Mouse (Mus musculus) limb, embryonic 14.5 days (tissue): Measurements from ENCODE around the gene Rabggta. TPM values are rescaled to one million over a fixed set of nuclear protein-coding genes. Genes with fewer than 3 reads are reported as not detected.

Experiments
- ATAC-seq: fragments of 200-750 bp; cut with Nextera tagmentation; 2 replicates; pipeline ENCODE4 v1.8.0; 2017; ENCODE audit warnings: low read depth, moderate number of reproducible peaks, moderate TSS enrichment; ENCODE audit not compliant: low FRiP score
- DNase-seq: peaks from one replicate; pipeline ENCODE4 v3.0.0-alpha.2; 2015; ENCODE audit warnings: low spot score
- H3K27ac ChIP-seq: fragments of 300-500 bp; sonication (generic); replicated peaks from 2 replicates; pipeline ENCODE4 v1.5.1; 2014; ENCODE audit warnings: low read depth, mild to moderate bottlenecking, low read length, moderate library complexity, mixed read lengths
- H3K27me3 ChIP-seq: fragments of 300-500 bp; sonication (generic); 2 replicates; pipeline ENCODE4 v1.6.1; 2014; ENCODE audit warnings: low read length, mixed read lengths; ENCODE audit not compliant: control insufficient read depth, insufficient read depth
- H3K36me3 ChIP-seq: fragments of 300-500 bp; sonication (generic); 2 replicates; pipeline ENCODE4 v1.6.1; 2014; ENCODE audit warnings: mild to moderate bottlenecking, low read length, moderate library complexity, mixed read lengths; ENCODE audit not compliant: control insufficient read depth, insufficient read depth
- H3K4me1 ChIP-seq: fragments of 300-500 bp; sonication (generic); 2 replicates; pipeline ENCODE4 v1.6.1; 2014; ENCODE audit warnings: antibody characterized with exemption, low read length, mixed read lengths; ENCODE audit not compliant: control insufficient read depth, insufficient read depth
- H3K4me2 ChIP-seq: fragments of 300-500 bp; sonication (generic); replicated peaks from 2 replicates; pipeline ENCODE4 v1.6.1; 2014; ENCODE audit warnings: low read depth, mild to moderate bottlenecking, low read length, moderate library complexity; ENCODE audit not compliant: severe bottlenecking
- H3K4me3 ChIP-seq: fragments of 300-500 bp; sonication (generic); replicated peaks from 2 replicates; pipeline ENCODE4 v1.5.1; 2014; ENCODE audit warnings: low read length
- H3K9ac ChIP-seq: fragments of 300-500 bp; sonication (generic); 2 replicates; pipeline ENCODE4 v1.6.1; 2014; ENCODE audit warnings: mild to moderate bottlenecking, low read depth, low read length, moderate library complexity; ENCODE audit not compliant: severe bottlenecking
- H3K9me3 ChIP-seq: fragments of 300-500 bp; sonication (generic); 2 replicates; pipeline ENCODE4 v1.6.1; 2016; ENCODE audit warnings: low read length; ENCODE audit not compliant: control insufficient read depth
- POLR2A ChIP-seq: fragments of 200-500 bp; IDR thresholded peaks from 2 replicates; pipeline ENCODE4 v1.8.0; 2012; ENCODE audit warnings: inconsistent platforms, mild to moderate bottlenecking, moderate library complexity, borderline replicate concordance; ENCODE audit not compliant: insufficient read depth, insufficient read length; ENCODE audit errors: extremely low read depth
- WGBS: fragments of 180-500 bp; shearing (Covaris S2); extraction: QIAGEN DNeasy Blood & Tissue Kit; methylation state at CpG from one replicate; pipeline ENCODE4 v1.1.7; 2014; 5-methylcytosine and 5-hydroxymethylcytosine counted together
- polyA plus RNA-seq, 2 experiments: library from polyadenylated mRNA; depleted of rRNA in 1 of 2; stranded (reverse) in 1 of 2; unstranded in 1 of 2; fragments of >200 nt; fragmentation: Nextera tagmentation in 1 of 2; extraction: Ambion mirVana in 1 of 2; gene quantifications; 2 replicates each; pipeline versions ENCODE4 v1.2.1 to v1.2.3; 2012 to 2014

The Rabggta gene
- polyA plus RNA-seq, 2 experiments = 20.4 to 41.7 TPM

DNA sequence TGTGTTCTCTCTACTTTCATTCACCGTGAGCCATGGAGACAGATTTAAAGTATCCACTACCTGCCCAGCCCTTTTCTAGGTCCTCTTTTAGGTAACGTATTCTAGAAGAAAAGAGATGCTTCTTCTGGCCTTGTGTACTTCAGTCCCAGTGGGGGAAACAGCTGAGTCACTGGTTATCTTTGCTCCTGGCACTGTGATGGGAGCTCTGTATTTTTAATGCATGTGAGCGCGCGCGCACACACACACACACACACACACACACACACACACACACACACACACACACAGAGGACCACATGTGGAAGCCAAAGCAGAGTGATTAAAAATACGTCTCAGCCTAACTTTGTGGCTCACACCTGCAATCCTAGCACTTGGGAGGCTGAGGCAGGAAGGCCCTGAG, 1.4 kb upstream of the Rabggta start:
- H3K4me3 ChIP-seq = no peak overlapping the region
- no peak for DNase-seq
- no peak for ATAC-seq
- TF ChIP-seq POLR2A = no peak
- H3K27me3 ChIP-seq = no peaks in the 10 kb centered on the region
- no peak overlapping the region for H3K27ac ChIP-seq
- H3K4me1 ChIP-seq = 0 out of 2 replicates have a peak, but pooled peaks cover 2% of the 10 kb centered on the region
- peaks cover 8% of the 10 kb centered on the region for H3K36me3 ChIP-seq
- 87% methylated on average over 7 of the region's 7 CpGs for WGBS
- H3K9ac ChIP-seq = no peak overlapping the region
- H3K9me3 ChIP-seq = no peaks in the 10 kb centered on the region
- no peak overlapping the region for H3K4me2 ChIP-seq

- no peak for TF ChIP-seq POLR2A
- H3K27me3 ChIP-seq = no peaks in the 10 kb centered on the region
- peaks cover 16% of the 10 kb centered on the region for H3K36me3 ChIP-seq
- WGBS = 52% methylated on average over 8 of the region's 8 CpGs
- H3K27ac ChIP-seq = 0 out of 2 replicates have a peak overlapping the region, but pooled peaks have one; percentile 11
- H3K4me2 ChIP-seq = peak overlapping the region; percentile 68
- ATAC-seq (no peak), DNase-seq (no peak)
- H3K9me3 ChIP-seq = no peaks in the 10 kb centered on the region
- H3K4me3 ChIP-seq = peak overlapping the region; percentile 76
- H3K4me1 ChIP-seq = 0 out of 2 replicates have a peak, but pooled peaks cover 2% of the 10 kb centered on the region
- peak overlapping the region; percentile 74; the same call in 1 of the 2 replicates for H3K9ac ChIP-seq
Observed at GRCm38 (mm10) chr14:55722438-55722945, 429 bp upstream of the Rabggta start.

GRCm38 (mm10) chr14:55721076-55721475, 987 bp downstream of the Rabggta start:
- no peak for DNase-seq
- Histone ChIP-seq H3K27ac (no peak overlapping the region), H3K9me3 (no peaks in the 10 kb centered on the region), H3K4me2 (peak overlapping the region; percentile 68), H3K27me3 (no peaks in the 10 kb centered on the region), H3K9ac (no peak overlapping the region), H3K36me3 (peaks cover 30% of the 10 kb centered on the region), H3K4me3 (peak overlapping the region; percentile 76), H3K4me1 (0 out of 2 replicates have a peak, but pooled peaks cover 2% of the 10 kb centered on the region)
- 81% methylated on average over 6 of the region's 6 CpGs for WGBS
- ATAC-seq = no peak
- TF ChIP-seq POLR2A = no peak

- 91% methylated on average over 12 of the region's 12 CpGs for WGBS
- ATAC-seq = no peak
- Histone ChIP-seq H3K9ac (no peak overlapping the region), H3K9me3 (no peaks in the 10 kb centered on the region), H3K36me3 (peaks cover 30% of the 10 kb centered on the region), H3K4me1 (0 out of 2 replicates have a peak, but pooled peaks cover 2% of the 10 kb centered on the region), H3K4me2 (no peak overlapping the region), H3K27ac (no peak overlapping the region), H3K27me3 (no peaks in the 10 kb centered on the region), H3K4me3 (no peak overlapping the region)
- TF ChIP-seq POLR2A = no peak
- no peak for DNase-seq
Observed at GRCm38 (mm10) chr14:55720666-55721065, 1.4 kb downstream of the Rabggta start.

DNA sequence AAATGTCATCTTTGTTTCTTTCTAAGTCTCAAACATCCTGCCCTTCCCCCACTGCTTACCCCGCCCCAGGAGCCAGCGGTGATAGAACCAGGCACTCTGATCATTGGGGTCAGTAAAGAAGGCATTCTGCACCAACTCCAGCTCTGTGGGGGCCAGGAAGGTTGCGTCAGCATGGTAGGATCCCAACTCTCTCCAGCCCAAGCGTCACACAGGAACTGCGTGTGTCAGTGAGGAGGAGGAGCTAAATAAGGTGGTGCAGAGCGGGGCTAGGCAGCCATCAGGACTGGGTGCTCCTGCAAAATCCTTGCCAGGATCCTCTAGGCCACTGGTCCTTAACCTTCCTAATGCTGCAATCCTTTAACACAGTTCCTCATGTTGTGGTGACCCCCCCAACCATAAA, 2.3 kb downstream of the Rabggta start:
- H3K9ac ChIP-seq = no peak overlapping the region
- ATAC-seq = no peak
- WGBS = 93% methylated on average over 6 of the region's 6 CpGs

More for the DNA sequence above, 2.3 kb downstream of the Rabggta start:
- Histone ChIP-seq H3K36me3 (peaks cover 30% of the 10 kb centered on the region), H3K4me1 (0 out of 2 replicates have a peak, but pooled peaks cover 2% of the 10 kb centered on the region), H3K27ac (no peak overlapping the region), H3K4me2 (no peak overlapping the region), H3K9me3 (no peaks in the 10 kb centered on the region), H3K27me3 (no peaks in the 10 kb centered on the region), H3K4me3 (no peak overlapping the region)
- no peak for TF ChIP-seq POLR2A
- no peak for DNase-seq
